Mouse (Mus musculus) intestine, postnatal 0 days (tissue): Measurements from ENCODE around the gene Gm10681. TPM values are rescaled to one million over a fixed set of nuclear protein-coding genes. Genes with fewer than 3 reads are reported as not detected.
"Not testable (repeated sequence)": the region's sequence is repeated elsewhere in the genome, so short reads cannot be mapped to it uniquely, and the experiment has no call there.

ENCODE experiments used
- ATAC-seq: fragments of 200-750 bp; cut with Nextera tagmentation; 2 replicates; pipeline ENCODE4 v1.8.0; 2017; ENCODE audit warnings: mild to moderate bottlenecking, moderate TSS enrichment, moderate library complexity
- H3K27ac ChIP-seq: fragments of 300-500 bp; sonication (generic); 2 replicates; pipeline ENCODE4 v1.5.1; 2014; ENCODE audit warnings: mild to moderate bottlenecking, low read depth, low read length, moderate library complexity
- H3K27me3 ChIP-seq: fragments of 300-500 bp; sonication (generic); replicated peaks from 2 replicates; pipeline ENCODE4 v1.6.1; 2014; ENCODE audit warnings: low read length, mixed read lengths; ENCODE audit not compliant: control insufficient read depth, insufficient read depth
- H3K36me3 ChIP-seq: fragments of 300-500 bp; sonication (generic); 2 replicates; pipeline ENCODE4 v1.6.1; 2014; ENCODE audit warnings: mild to moderate bottlenecking, moderate library complexity; ENCODE audit not compliant: control insufficient read depth, insufficient read depth
- H3K4me1 ChIP-seq: fragments of 300-500 bp; sonication (generic); replicated peaks from 2 replicates; pipeline ENCODE4 v1.6.1; 2014; ENCODE audit warnings: antibody characterized with exemption, low read length, mixed read lengths; ENCODE audit not compliant: control insufficient read depth, insufficient read depth
- H3K4me2 ChIP-seq: fragments of 300-500 bp; sonication (generic); replicated peaks from 2 replicates; pipeline ENCODE4 v1.6.1; 2014; ENCODE audit warnings: low read depth, mild to moderate bottlenecking, moderate library complexity
- H3K4me3 ChIP-seq: fragments of 300-500 bp; sonication (generic); 2 replicates; pipeline ENCODE4 v1.5.1; 2014; ENCODE audit warnings: low read depth, low read length
- H3K9ac ChIP-seq: fragments of 300-500 bp; sonication (generic); 2 replicates; pipeline ENCODE4 v1.6.1; 2014; ENCODE audit warnings: mild to moderate bottlenecking, low read depth, low read length
- H3K9me3 ChIP-seq: fragments of 300-500 bp; sonication (generic); 2 replicates; pipeline ENCODE4 v1.6.1; 2016; ENCODE audit warnings: mixed run types; ENCODE audit not compliant: control insufficient read depth
- CTCF ChIP-seq: sonication (generic); IDR thresholded peaks from 2 replicates; pipeline ENCODE4 v1.5.1; 2016; ENCODE audit warnings: low read depth, mild to moderate bottlenecking, control low read depth, antibody characterized with exemption, moderate library complexity
- WGBS: fragments of 180-500 bp; shearing (Covaris S2); extraction: QIAGEN DNeasy Blood & Tissue Kit; methylation state at CpG from one replicate; pipeline ENCODE4 v1.1.7; 2014; 5-methylcytosine and 5-hydroxymethylcytosine counted together
- polyA plus RNA-seq: library from polyadenylated mRNA; unstranded; fragments of >200 nt; fragmentation: Nextera tagmentation; extraction: Ambion mirVana; gene quantifications from 2 replicates; pipeline ENCODE4 v1.2.1, GENCODE M21; 2015

Gm10681 gene
- not detected in 2 replicates for polyA plus RNA-seq

DNA sequence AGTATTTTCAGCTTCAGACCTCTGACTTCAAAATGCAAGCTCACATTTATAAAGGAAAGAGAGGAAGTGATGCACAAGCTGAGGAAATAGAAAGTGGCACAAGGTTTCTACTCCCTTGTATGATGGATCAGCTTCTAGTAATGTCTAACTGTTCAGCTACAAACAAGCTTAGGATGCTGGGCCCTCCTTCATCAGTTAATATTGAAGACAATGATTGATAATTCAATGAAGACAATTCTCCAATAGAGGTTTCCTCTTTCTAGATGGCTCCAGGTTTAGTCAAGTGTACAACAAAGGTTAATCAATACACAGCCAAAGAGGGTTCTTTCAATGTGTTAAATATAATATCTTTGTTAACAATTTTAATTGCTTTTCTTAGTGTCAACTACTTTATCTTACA is at the start of gene Gm10681:
Gm10681 (minus strand) TSS at position 101 of the 400 bp plus-strand sequence.
- H3K27me3 ChIP-seq: no peaks in the 10 kb centered on the region
- no peak for ATAC-seq
- H3K9ac ChIP-seq: no peak within 1 kb of the TSS
- H3K27ac ChIP-seq: no peak within 1 kb of the TSS
- H3K4me3 ChIP-seq: no peak within 1 kb of the TSS
- H3K4me2 ChIP-seq: no peak within 1 kb of the TSS
- no peaks in the 10 kb centered on the region for H3K9me3 ChIP-seq
- no peaks in the 10 kb centered on the region for H3K36me3 ChIP-seq
- no peak for TF ChIP-seq CTCF
- H3K4me1 ChIP-seq: no peaks in the 10 kb centered on the region

DNA sequence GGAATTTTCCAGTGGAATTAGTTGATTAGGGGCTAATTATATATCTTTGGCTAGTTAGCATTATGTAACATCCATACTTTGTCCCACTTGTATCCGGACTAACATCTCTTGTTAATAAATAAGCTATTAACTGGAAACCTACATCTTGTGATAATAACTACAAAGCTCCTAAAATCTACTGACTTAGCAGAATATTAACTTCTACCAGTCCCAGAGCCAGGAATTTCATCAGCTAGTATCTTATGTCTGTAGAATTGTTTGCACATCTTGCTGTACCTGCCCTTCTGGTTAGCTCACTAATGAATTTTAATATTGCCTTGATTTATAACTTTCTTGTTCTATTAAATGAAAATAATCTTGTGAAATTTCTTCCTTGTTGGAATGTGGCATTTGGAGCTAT is 46.5 kb upstream of the Gm10681 start:
- Histone ChIP-seq H3K27me3 (no peaks in the 10 kb centered on the region), H3K36me3 (no peaks in the 10 kb centered on the region), H3K9ac (no peak overlapping the region), H3K4me3 (no peak overlapping the region), H3K9me3 (no peaks in the 10 kb centered on the region), H3K4me1 (no peaks in the 10 kb centered on the region), H3K4me2 (no peak overlapping the region), H3K27ac (no peak overlapping the region)
- no peak for ATAC-seq
- no peak for TF ChIP-seq CTCF
- 29% methylated on average over 1 of the region's 1 CpGs for WGBS

DNA sequence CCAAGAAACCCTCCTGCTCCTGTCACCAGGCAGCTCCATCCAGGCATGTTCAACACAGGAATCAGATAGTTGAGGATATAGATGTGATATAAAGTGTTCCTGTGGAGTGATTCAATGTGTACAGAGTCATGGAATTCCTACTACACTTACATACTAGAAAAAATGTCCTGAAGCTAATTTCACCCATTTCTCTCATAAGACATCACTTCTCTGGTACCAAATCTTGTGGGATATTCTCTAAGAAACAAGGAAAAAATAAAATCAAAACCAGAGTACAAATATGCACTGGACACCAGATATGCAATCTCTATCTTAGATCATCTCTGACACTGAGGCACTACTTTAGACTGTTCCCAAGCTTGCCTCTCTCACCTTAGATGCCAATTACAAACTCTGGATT is 41.5 kb upstream of the Gm10681 start, which contains the start of gene Hsd3b5:
Hsd3b5 (minus strand) TSS at position 101 of the 400 bp plus-strand sequence.
- Histone ChIP-seq H3K27ac (no peak within 1 kb of the TSS), H3K4me3 (no peak within 1 kb of the TSS), H3K36me3 (no peaks in the 10 kb centered on the region), H3K4me2 (no peak within 1 kb of the TSS), H3K9ac (no peak within 1 kb of the TSS), H3K27me3 (no peaks in the 10 kb centered on the region), H3K9me3 (no peaks in the 10 kb centered on the region), H3K4me1 (no peaks in the 10 kb centered on the region)
- no peak for ATAC-seq
- no peak for TF ChIP-seq CTCF

DNA sequence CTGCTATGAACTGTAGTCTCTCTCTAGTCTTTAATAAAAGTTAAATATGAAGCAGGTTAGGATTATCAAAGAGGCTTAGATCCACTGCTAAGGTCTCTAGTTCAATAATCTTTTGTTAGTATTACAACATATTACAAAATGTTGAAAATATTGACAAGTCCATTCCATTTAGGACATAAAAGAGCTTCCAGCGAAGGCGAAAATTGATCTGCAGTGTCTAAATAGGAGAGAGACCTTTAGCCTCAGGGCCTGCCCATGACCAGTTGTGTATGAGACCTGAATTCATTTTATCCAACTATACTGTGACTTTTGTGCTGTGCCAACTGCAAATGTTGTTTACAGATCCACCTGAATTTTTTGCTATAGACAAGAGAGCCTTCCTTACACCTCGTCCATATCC is 41.0 kb upstream of the Gm10681 start:
- Histone ChIP-seq H3K9ac (no peak overlapping the region), H3K4me1 (no peaks in the 10 kb centered on the region), H3K27me3 (no peaks in the 10 kb centered on the region), H3K4me3 (no peak overlapping the region), H3K27ac (no peak overlapping the region), H3K4me2 (no peak overlapping the region), H3K9me3 (no peaks in the 10 kb centered on the region), H3K36me3 (no peaks in the 10 kb centered on the region)
- TF ChIP-seq CTCF: no peak
- ATAC-seq: no peak
- WGBS: 87% methylated on average over 3 of the region's 3 CpGs

DNA sequence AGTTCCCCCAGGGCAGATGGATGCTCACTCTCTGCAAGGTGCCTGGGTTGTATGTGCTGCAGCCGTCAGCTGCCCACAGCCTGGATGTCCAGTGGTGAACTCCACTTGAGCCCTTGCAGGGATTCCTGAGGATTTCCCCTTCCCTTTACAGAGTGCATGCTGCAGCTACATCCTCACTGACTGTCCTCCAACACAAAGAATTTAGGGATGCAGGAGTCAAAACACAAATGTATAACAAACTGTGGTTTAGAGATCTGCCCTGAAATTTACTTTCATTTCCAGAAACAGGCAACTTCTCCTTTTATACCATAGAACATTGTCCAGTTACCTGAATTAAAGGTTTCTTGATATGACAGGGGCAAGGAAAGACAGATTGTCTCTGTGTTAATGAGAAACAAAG is 28.2 kb upstream of the Gm10681 start:
- not testable (repeated sequence) for H3K27me3 ChIP-seq, H3K9ac ChIP-seq, ATAC-seq, H3K4me1 ChIP-seq, H3K4me3 ChIP-seq, H3K27ac ChIP-seq, H3K36me3 ChIP-seq, H3K9me3 ChIP-seq, H3K4me2 ChIP-seq
- 83% methylated on average over 1 of the region's 1 CpGs for WGBS

DNA sequence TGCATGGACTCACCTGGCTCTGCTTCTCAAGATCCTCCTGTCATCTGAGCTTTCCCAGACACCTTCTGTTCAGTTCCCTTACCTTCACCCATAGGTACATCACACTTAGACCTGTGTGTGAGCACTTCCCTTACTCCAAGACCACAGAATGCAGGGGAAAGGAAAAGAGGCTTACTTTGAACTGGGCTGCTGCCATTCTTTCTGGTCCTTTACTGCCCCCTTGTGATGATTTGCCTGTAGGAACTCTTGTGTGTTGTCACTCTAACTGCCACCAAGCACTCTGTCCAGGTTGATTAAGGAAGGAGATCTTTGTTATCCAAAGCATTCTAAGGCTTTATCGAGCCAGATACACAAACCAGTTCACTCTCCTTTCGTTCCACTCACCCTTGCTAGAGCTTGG is 27.6 kb upstream of the Gm10681 start:
- not testable (repeated sequence) for H3K27me3 ChIP-seq, H3K4me2 ChIP-seq, H3K4me1 ChIP-seq, H3K4me3 ChIP-seq, H3K36me3 ChIP-seq, H3K9me3 ChIP-seq, H3K27ac ChIP-seq, ATAC-seq, H3K9ac ChIP-seq
- TF ChIP-seq CTCF: peak; percentile 40
- WGBS: 35% methylated on average over 2 of the region's 2 CpGs

DNA sequence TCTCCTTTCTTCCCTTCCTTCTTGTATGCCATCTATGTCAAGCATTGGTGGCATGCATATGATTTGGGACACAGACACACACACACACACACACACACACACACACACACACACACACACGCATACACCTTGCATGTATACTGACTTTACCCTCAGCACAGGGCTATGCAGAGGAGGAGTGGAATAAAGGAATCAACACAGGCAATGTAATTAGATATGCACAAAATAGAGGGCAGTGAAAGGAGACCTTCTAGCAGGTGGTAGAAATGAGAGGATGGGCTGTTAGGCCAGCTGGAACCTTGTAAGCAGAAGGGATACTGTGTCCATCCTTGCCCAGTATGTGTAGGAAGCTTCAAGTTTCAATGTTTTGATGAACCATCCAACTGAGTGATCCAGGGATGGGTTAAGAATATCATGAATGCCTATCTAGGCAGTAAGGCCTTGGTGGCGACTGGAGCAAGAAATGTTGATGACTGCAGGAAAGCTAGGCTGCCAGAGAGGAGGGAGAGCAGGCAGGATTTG is 25.9 kb upstream of the Gm10681 start:
- H3K4me1 ChIP-seq, H3K4me3 ChIP-seq, H3K36me3 ChIP-seq, H3K4me2 ChIP-seq, ATAC-seq, H3K27me3 ChIP-seq, H3K9me3 ChIP-seq, H3K27ac ChIP-seq, H3K9ac ChIP-seq: not testable (repeated sequence)
- 58% methylated on average over 2 of the region's 2 CpGs for WGBS
